Mouse (Mus musculus) fibroblast of lung, adult 2 months (primary cell): Measurements from ENCODE around the gene Celf5.

Source experiments
- DNase-seq: peaks from one replicate; pipeline ENCODE4 v3.0.0-alpha.2; 2011; ENCODE audit warnings: low read depth

Gene Celf5

DNA sequence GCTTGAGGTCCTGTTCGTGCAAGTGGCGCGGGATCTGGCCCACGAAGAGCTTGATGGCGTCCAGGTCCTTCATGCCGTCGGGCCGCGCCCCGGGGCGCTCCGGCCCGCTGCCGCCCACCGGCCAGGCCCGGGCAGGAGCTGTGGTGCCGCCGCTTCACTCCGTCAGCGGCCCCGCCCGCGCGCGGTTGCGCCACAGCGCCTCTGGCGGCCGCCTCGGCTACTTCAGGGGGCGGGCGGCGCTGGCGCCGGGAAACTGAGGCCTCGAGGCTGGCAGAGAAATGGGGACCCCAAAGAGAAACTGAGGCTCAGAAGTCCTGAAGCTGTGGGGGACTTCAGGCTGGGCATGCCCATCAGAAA lies at the start of gene Celf5:
Celf5 (minus strand) TSS at position 177 of the 357 bp plus-strand sequence.
- no peak for DNase-seq

DNA sequence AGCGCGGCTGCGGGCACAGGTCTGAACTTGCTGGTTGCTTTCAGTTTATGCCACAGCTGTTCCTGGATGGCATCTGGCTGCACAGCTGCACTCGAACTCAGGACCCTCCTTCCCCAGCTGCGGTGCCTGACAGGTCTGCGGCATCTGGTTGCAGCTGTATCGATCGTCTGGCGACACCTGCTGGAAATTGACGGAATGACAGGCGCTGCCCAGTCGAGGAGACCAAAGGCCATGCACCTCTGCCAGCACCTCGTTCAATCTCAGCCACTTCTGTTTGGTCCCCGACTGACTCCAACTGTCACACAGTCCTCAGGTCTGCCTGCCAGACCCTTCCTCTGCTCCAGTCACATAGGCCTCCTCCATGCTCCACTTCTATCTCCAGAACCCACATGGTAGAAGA lies 44.3 kb upstream of the Celf5 start:
- DNase-seq: no peak

DNA sequence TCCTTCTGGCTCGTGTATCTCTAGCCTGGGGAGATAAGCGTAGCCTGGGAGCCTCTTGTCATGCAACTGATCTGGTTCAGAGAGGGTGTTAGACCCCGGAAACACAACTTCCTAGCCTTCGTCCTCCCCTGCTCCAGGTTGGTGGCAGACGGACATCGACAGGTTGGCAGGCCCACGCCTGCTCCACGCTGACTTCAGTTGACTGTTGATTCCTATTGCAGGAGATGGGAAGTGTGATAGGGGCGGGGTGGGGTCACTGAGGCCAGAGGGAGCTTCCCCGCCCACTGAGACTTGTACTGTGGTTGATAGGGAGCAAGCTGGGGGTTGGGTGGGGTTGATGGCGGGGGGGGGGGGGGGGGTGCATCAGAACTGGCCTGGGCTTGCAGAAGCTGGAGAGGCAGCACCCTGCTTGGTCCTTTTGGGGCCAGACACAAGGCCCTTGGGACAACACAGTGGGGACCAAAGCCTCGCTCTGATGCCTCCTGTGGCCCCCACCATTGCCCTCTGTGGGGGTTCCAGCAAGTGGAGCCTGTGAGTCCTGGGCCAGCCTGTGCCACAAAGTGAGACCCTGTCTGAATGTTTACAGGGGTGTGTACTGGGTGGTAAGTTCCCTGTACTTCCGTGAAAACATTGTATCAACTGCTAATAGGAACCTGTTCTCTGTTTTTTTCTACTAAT lies 42.6 kb upstream of the Celf5 start:
- DNase-seq: no peak

DNA sequence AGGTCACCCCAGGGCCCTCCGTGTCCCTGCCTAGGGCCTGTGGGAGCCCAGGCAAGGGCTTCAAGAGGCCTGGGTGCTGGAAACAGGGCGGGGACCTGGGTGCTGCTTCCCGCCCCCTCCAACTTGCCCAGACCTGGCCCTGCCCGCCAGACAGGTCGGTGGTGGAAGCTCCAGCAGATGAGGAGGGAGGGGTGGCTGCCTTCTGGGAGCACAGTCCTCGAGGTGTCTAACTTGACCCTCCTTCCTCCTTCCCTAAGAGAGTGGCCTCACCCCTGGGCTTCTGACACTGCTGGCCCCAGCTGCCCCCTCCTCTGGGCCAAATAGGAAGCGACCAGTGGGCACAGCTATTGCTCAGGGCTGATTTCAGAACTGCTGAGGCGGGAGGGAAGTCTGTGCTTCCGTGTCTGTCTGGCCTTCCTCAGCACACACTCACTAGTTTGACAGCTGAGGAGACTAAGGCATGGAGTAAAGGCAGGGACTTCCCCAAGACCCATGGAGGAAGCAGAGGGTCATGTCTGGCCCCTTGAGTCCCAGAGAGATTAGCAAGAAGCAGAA lies 41.6 kb upstream of the Celf5 start, which contains the start of gene Gna15:
Gna15 (minus strand) TSS at position 175 of the 555 bp plus-strand sequence.
- DNase-seq: no peak

DNA sequence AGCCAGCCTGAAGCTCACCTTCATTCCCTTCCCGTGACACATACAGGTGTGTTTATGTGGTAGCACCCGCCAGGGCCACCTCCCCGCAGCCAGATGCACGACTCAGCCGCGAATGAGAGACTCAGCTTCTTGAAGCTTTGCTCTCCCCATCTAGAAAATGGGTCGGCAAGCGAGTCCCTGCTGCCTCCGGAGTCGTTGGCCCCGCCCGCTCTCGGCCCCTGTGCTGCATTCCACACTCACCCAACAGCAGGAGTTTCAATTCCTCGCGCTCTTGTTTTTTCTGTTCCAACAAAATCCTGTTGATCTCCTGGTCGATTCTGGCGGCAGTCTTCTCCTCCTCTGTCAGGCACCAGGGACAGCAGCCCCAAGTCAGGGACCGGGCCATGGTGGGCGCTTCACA lies 41.1 kb upstream of the Celf5 start:
- no peak for DNase-seq

DNA sequence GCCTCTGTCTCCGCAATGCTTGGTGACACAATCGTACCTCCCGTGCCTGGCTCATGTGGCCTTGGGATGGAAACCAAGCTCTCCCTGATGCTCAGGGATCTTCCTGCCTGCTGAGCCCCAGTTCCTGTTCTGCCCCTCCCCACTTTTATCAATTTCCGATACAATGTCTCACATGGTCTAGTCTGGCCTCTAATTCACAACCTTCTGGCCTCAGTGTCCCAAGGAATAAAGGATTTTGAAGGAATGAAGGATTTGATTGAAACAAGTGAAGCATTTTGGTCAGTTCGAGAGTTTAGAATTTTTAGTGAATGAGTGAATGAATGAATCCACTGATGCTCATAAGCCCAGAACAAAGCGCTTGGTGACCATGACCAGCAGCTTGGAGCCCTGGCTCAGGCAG lies 40.6 kb upstream of the Celf5 start:
- DNase-seq: no peak

DNA sequence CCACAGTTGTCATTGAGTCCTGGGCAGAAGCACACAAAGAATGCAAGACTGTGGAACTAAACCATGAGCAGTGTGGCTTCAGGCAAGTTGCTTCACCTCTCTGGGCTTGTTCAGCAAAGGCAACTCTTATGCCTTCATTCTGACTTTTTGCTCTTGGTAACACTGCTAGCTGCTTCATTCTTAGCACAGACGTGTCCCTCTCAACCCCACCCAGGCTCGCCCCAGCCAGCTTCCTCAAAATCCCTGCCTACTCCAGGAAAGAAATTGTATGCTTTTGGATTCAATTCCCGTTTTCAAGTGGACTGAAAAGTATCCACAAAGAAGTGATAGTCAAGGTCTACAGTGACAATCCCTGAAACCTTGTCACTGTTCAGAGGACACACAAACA lies 37.5 kb upstream of the Celf5 start:
- DNase-seq: no peak

DNA sequence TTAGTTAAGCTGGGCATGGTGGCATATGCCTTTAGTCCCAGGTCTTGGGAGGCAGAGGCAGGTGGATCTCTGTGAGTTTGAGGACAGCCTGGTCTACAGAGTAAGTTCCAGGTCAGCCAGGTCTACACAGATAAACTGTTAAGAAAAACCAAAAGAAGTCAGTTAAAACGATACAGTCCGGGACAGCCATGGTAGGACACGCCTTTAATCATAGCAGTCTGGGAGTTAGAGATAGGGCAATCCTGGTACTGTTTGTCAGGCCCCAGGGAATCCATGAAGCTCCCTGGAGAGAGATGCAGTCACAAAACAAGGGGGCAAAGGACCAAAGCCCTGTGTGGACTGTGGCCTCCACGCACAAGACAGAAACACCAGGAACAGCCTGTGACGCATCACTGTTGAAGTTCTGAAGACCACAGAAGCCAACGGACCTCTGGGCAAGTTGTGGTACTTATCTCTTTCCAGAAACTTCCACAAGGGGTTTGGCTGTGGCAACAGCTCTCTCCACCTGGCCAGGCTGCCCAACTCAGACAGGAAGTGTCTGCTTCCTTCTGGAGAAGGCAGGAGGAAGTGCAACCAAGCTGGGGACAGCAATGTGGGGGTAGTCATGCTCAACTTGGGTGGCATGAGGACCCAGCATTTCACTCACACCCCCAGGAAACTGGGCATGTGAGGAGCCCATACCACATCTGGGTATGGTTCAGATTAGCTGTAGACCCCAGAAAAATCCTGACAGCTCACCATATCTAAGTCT lies 36.9 kb upstream of the Celf5 start:
- DNase-seq: no peak

DNA sequence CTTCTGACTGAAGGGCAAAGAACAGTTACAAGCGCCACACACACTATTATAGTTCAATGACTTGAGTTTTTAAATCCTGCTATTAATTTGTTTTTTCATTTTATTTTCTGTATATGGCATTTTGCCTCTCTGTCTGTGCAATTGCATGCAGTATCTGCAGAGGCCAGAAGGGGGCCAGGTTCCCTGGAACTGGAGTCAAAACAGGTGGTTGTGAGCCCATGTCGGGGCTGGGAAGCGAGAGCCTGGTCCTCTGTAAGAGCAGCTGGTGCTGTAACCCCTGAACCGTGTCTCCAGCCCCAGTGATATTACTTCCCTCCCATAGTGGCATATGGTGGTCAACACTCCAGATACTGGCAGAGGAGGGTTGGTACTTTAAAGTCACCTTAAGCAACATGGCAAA lies 36.0 kb upstream of the Celf5 start:
- DNase-seq: no peak

DNA sequence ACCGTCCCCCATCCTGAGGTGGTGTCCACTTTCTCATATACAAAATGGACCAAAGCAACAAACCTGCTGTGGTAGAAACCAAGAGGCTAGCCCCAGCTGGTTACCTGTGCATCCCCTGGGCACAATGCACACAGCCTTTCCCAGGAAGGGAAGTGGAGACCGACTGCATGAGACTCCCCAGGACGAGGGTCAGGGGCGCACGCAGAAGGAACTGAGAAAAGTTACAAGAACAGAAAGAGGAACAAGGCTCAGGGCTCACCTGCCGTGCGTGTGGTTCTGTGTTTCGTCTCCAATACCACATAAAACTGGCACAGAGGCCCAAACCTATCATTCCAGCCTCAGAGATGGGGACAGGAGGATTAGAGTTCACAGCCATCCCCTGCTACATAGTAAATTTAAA lies 34.7 kb upstream of the Celf5 start:
- no peak for DNase-seq

DNA sequence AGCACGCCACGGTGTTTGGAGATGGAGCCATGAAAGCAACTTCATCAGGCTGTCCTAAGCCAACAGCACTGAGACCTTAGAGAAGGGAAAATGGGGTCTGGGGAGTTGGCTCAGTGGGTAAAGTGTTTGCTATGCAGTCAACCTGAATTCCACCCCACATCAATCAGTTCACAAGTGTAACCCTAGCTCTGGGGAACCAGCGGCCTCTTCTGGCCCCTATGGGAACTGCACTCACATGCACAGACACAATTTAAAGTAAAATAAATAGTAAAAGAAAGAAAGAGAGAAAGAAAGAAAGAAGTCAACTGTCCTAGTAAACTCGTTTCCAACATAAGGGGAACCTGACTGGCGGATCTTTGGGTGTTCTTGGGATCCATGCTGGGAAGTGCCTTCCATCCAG lies 31.3 kb upstream of the Celf5 start:
- DNase-seq: no peak

DNA sequence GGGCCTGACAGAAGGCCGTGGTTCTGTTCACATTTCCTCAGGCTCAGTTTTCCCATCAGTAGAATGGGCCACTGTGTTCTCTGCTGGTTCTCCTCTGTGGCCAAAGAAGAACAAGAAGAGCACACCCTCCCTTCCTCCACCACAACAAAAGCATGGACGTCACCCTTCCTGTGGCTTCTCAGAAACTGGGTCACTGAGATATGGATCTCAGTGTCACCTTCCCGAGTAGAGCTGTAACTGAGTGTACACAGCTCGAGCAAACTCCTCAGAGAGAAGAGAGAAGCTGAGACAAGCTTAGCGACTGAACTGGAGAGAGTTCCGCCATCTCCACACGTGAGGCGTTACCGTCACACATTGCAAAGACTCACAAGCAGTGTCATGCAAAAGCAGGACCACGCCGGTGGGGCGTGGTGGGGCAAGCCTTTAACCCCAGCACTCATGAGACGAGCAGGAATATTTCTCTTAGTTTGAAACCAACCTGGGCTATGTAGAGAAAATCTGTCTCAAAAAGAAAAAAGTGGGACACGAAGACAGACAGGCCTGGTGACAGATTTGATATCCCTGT lies 27.8 kb upstream of the Celf5 start:
- no peak for DNase-seq

DNA sequence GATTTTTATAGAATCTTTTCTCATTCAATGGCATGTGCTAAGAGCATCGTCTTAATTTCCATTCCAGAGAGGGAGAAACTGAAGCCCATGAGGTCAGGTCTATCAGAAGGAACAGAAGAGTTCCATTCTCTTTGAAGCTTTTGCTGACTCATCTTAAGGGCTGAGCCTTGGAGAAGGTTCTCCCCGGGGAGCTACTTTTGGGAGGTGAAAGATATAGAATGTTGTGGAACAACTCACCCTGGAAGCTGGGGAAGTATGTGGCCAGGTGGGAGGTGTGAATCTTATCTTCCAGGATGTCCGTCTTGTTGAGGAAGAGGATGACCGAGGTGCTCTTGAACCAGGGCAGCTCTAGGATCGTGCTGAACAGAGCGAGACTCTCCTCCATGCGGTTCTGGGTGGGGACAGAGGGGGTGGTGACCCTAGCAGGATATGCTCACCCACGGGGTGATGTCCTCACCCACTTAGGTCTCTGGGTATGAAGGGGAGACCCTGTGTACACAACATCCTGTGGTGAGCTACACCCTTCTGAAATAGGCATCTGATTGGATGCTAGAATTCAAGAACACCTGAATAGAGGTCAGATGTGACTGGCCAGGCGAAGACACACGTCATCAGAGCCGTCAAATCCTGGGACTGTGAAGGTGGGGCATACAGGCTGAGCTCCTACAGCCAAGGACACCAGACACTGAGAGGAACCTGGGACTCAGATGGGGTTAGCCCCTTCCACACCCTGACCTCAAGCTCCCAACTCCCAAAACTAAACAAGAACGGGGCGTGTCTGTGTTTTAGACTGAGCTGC lies 25.4 kb upstream of the Celf5 start:
- no peak for DNase-seq

DNA sequence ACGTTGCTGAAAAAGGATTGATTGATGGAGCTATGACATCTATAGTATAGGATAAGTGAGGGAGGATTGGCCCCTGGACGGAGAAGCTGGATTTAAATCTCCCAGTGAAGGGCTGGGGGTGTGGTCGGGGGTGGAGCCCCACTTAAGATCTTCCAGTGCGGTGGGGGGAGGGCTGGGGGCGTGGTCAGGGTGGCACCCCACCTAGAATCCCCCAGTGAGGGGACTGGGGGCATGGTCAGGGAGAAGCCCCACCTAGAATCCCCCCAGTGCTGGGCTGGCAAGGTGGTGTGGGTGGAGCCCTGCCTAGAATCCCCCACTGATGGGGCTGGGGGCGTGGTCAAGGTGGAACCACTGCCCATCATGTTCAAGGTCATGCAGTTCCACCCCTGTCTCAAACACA lies 24.6 kb upstream of the Celf5 start:
- DNase-seq: no peak

DNA sequence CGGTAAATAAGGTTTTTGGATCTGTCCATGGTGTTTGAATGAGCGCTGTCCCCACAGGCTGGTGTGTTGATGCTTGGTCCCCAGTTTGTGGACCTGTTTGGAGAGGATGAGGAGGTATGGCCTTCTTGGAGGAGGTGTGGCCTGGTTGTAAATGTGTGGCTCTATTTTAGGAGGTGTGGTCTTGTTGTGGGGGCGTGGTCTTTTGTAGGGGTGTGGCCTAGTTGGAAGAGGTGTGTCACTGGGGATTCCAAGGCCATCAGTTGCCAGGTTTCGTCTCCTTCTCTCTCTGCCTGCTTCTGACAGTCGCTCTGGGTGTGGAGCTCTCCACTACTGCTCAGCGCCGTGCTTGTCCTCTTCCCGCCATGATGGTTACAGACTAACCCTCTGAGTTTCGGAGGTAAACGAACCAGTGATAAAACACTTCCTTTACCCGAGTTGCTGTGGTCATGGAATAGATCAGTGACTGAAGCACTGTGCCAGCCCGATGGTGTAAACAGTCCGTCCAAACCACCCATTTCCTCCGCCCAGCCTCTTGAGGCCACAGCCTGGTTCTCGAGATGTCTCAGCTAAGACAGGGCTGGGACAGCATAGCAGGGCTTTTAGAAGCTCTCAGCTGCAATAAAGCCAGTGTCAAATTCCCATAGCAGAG lies 22.6 kb upstream of the Celf5 start:
- no peak for DNase-seq

DNA sequence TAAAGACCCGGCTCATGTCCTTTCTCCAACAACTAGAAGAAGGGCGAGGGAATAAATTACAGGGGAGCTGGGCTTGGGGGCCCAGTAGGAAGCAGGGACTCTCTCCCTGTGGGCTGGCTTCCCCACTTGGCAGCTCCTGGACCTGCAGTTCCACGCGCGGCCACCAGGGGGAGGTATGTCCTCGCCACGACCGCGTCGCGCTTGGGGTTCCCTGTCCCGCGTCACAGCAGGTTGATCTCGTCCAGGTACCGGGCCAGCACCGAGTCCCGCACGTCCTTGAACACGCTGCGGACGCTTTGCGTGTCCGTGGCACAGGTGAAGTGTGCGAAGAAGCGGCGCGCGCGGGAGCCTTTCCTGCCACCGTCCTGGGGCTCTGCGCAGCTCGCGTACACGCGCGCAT lies 20.1 kb upstream of the Celf5 start:
- no peak for DNase-seq

DNA sequence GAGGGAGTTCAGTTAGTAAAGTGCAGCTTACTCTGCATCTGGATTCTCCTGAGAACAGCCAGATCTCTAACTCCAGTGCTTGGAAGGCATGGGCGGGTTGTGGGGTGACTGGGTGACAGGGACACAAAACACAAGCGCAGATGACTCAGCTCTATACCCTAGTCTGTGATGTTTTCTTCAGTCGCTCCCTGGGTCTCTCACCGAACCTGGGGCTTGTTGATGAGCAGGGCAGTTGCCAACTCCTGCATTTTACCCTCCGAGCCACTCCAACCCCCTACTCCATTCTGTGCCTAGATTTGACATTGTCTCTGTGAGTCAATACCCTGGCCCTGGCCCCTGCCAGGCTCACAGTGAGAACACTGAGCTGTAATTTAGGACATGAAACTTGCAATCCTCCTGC lies 19.4 kb upstream of the Celf5 start:
- no peak for DNase-seq

DNA sequence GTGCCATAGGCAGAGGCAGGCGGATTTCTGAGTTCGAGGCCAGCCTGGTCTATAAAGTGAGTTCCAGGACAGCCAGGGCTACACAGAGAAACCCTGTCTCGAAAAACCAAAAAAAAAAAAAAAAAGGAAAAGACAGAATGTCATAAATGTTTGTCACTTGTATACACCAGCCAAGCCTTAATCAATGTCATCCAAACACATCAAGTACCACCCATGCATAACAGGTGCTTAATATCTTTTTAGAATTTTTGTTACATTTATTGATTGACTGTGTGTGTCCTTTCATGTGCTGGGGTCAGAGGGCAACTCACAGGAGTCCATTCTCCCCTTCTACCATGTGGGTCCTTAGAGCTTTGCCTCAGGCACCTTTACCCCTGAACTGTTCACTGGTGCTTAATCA lies 17.5 kb upstream of the Celf5 start, which contains the start of gene S1pr4:
S1pr4 (minus strand) TSS at position 101 of the 400 bp plus-strand sequence.
- DNase-seq: no peak

DNA sequence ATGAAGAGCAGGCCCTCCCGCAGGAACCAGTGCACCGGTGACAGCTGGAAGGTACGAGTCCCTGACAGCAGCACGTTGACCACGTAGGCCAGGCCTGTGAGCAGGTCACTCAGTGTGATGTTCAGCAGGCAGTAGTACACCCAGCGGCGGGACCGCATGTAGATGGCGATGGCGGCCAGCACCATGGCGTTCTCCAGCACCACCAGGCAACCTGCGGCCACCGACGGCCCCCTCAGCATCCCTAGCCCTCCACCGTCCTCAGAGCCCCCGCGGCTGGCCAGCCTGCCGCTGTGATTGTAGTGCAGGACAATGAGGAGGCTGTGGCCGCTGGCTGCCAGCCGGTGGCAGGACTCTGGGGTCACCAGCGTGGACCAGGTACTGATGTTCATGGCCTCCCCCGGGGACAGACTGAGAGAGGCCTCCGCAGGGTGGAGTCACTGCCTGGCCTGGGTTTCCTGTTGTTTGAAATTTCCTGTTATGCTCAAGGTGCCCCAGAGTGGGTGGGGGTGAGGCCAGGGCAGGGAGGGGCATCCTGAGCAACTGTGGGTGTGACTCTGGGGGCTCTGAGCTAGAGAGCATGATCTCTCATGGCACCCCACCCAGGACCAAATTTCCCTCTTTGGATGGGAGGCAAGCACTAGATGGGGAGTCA lies 16.9 kb upstream of the Celf5 start:
- DNase-seq: no peak

DNA sequence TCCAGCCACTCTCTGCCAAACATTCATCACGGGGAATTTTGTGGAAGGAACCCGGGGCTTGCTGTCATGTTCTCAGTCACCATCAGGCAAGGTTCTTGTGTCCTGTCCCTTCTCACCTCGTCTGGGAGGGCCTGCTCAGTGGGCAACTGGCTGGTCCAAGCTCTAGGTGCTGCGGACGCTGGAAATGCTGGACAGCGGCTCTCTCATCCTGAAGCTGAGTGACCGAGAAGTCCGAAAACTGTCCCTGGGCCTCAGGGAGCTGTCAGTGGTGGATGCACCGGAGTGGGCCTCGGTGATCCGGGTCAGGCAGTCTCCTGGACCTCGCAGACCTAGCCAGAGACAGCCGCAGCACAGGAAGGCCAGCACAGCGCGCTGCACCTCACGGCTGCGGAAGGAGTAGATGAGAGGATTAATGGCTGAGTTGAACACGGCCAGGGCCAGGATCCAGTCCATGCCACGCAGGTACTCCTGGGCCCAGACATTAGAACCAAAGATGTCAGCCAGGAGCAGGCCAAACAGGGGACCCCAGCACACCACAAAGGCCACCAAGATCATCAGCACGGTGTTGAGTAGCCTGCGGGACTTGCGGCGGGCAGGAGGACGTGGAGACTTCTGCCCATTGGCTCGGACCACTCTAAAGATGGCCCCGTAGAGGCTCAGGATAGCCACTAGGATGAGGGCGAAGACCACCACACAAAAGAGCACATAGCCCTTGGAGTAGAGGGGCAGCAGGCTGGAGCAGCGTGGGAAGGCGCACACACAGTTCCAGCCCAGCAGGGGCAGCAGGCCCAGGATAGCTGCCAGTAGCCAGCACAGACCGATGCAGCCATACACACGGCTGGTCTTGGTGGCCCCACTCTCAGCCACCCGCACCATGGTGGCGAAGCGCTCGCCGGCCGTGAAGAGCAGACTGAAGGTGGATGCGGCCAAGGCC lies 16.1 kb upstream of the Celf5 start:
- DNase-seq: no peak
